ENCODE assay signal across 8 mouse cellular contexts in the genomic region with DNA sequence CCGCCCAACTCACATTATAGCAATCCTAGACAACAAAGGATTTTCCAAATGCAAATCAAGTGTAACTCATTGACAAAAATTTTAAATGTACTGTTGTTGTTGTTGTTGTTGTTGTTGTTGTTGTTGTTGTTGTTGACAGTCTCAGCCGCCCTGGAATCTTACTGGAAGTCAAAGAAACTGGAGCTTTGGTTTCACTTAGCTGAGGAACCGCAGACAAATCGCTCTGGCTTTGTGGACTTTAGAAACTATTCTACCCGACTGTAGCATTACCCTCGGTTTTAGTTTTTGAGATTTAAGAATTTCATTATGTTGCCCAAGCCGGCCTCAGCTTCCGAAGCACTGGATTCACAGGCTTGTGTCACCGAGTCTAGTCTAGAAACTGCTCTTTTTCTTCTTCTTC. TPM values are rescaled to one million over a fixed set of nuclear protein-coding genes. Genes with fewer than 3 reads are reported as not detected.
DNase-seq lines count a peak whose midpoint lies in the region; ATAC-seq and TF ChIP-seq lines count a peak whose summit lies in the region.

No protein-coding gene starts in this region.

- WGBS in lung, adult 2 months = 4% methylated on average over 9 of the region's 9 CpGs
- WGBS in embryonic facial prominence, embryonic 10.5 days = 1% methylated on average over 9 of the region's 9 CpGs
- under 1% methylated on average over 9 of the region's 9 CpGs for WGBS in midbrain, postnatal 0 days

- H3K36me3 ChIP-seq in embryonic facial prominence, embryonic 10.5 days (replicated peaks) = no peaks in the 10 kb centered on the region
- no peaks in the 10 kb centered on the region for H3K36me3 ChIP-seq in midbrain, postnatal 0 days (ENCODE audit: insufficient read depth, low read length)

- no peaks in the 10 kb centered on the region for H3K9me3 ChIP-seq in embryonic facial prominence, embryonic 10.5 days
- H3K9me3 ChIP-seq in midbrain, postnatal 0 days (ENCODE audit: low read length) = no peaks in the 10 kb centered on the region

- H3K27me3 ChIP-seq in embryonic facial prominence, embryonic 10.5 days (replicated peaks; ENCODE audit: low read depth, poor library complexity, severe bottlenecking) = peaks cover 14% of the 10 kb centered on the region; the same call in 1 of the 2 replicates
- no peaks in the 10 kb centered on the region for H3K27me3 ChIP-seq in midbrain, postnatal 0 days (ENCODE audit: insufficient read depth, low read length)

- ATAC-seq in inflammation-experienced regulatory T-cells, adult 6 months = peak; percentile 45
- no peak for ATAC-seq in midbrain, postnatal 0 days (ENCODE audit: low FRiP score)

- no peak for TF ChIP-seq CTCF in lung, adult 2 months (IDR thresholded peaks at IDR 0.05; ENCODE audit: insufficient read depth, low read length)
- no peak for TF ChIP-seq CTCF in midbrain, postnatal 0 days (IDR thresholded peaks at IDR 0.05)

- H3K27ac ChIP-seq in embryonic facial prominence, embryonic 10.5 days (replicated peaks) = peak overlapping the region; percentile 85
- H3K27ac ChIP-seq in midbrain, postnatal 0 days (ENCODE audit: low read depth, low read length) = peak overlapping the region; percentile 34; the same call in 1 of the 2 replicates

- DNase-seq in lung, adult 2 months = no peak
- no peak for DNase-seq in lung, postnatal 14 days
- DNase-seq in embryonic facial prominence, embryonic 10.5 days (ENCODE audit: low spot score) = no peak
- DNase-seq in midbrain, postnatal 0 days (ENCODE audit: low spot score) = peak; percentile 35
- DNase-seq in spleen, postnatal 14 days (ENCODE audit: low spot score in 2 of 2) = no peak
- no peak for DNase-seq in ovary, adult 18-20 months (ENCODE audit: low spot score)
- DNase-seq in adipocyte (ENCODE audit: low spot score) = no peak

- H3K4me3 ChIP-seq in lung, adult 2 months (replicated peaks; ENCODE audit: extremely low read depth, low read depth, low read length) = peak overlapping the region; percentile 73
- H3K4me3 ChIP-seq in embryonic facial prominence, embryonic 10.5 days = peak overlapping the region; percentile 77
- H3K4me3 ChIP-seq in midbrain, postnatal 0 days (ENCODE audit: low read depth, low read length) = peak overlapping the region; percentile 77

- H3K9ac ChIP-seq in midbrain, postnatal 0 days (replicated peaks; ENCODE audit: low read length, poor library complexity, severe bottlenecking) = peak overlapping the region; percentile 64; the same call in 1 of the 2 replicates

- no peaks in the 10 kb centered on the region; the same call in 1 of the 2 replicates for H3K4me1 ChIP-seq in lung, adult 2 months (ENCODE audit: control insufficient read depth, insufficient read depth, low read length)
- H3K4me1 ChIP-seq in embryonic facial prominence, embryonic 10.5 days = peaks cover under 1% of the 10 kb centered on the region
- no peaks in the 10 kb centered on the region for H3K4me1 ChIP-seq in midbrain, postnatal 0 days (ENCODE audit: insufficient read depth, low read length)

- peak overlapping the region; percentile 70 for H3K4me2 ChIP-seq in midbrain, postnatal 0 days (ENCODE audit: low read depth, low read length, poor library complexity, severe bottlenecking)

- TF ChIP-seq POLR2A in lung, adult 2 months (IDR thresholded peaks at IDR 0.05; ENCODE audit: borderline replicate concordance, extremely low read depth, low read depth, low read length) = no peak

RNA-seq across cellular contexts. Expression of a gene that starts 11.8 kb away (rescaled TPM):
- polyA plus RNA-seq in lung, adult 2 months (2012; rRNA removed) = not detected in 2 replicates
- 0.12 and 0.16 TPM in 2 replicates for polyA plus RNA-seq in embryonic facial prominence, embryonic 10.5 days (2016; fragmentation: Nextera tagmentation; extraction: Ambion mirVana)
- not detected for polyA plus RNA-seq in inflammation-experienced regulatory T-cells, adult 6 months (2017; shearing (Covaris generic))
- 0.05 TPM in 1 of 2 replicates, not detected in the other for total RNA-seq in midbrain, postnatal 0 days (2014; rRNA removed)
- 0.04 and 0.07 TPM in 2 replicates for polyA plus RNA-seq in midbrain, postnatal 0 days (2015; fragmentation: Nextera tagmentation; extraction: Ambion mirVana)

RNA-seq across cellular contexts. Expression of a gene that starts 30.3 kb away (rescaled TPM):
- polyA plus RNA-seq in lung, adult 2 months (2012; rRNA removed) = 2.7 and 3.3 TPM in 2 replicates
- 15.0 and 15.6 TPM in 2 replicates for polyA plus RNA-seq in embryonic facial prominence, embryonic 10.5 days (2016; fragmentation: Nextera tagmentation; extraction: Ambion mirVana)
- polyA plus RNA-seq in inflammation-experienced regulatory T-cells, adult 6 months (2017; shearing (Covaris generic)) = 10 to 100 TPM; 11.3 to 13.4 (median 12.2) TPM
- 4.9 and 7.3 TPM in 2 replicates for total RNA-seq in midbrain, postnatal 0 days (2014; rRNA removed)
- 5.2 and 6.0 TPM in 2 replicates for polyA plus RNA-seq in midbrain, postnatal 0 days (2015; fragmentation: Nextera tagmentation; extraction: Ambion mirVana)

RNA-seq across cellular contexts. Expression of a gene that starts 34.7 kb away (rescaled TPM):
- polyA plus RNA-seq in lung, adult 2 months (2012; rRNA removed) = not detected in 2 replicates
- polyA plus RNA-seq in embryonic facial prominence, embryonic 10.5 days (2016; fragmentation: Nextera tagmentation; extraction: Ambion mirVana) = 0.99 and 1.2 TPM in 2 replicates
- polyA plus RNA-seq in inflammation-experienced regulatory T-cells, adult 6 months (2017; shearing (Covaris generic)) = not detected
- 0.16 TPM in 1 of 2 replicates, not detected in the other for total RNA-seq in midbrain, postnatal 0 days (2014; rRNA removed)
- polyA plus RNA-seq in midbrain, postnatal 0 days (2015; fragmentation: Nextera tagmentation; extraction: Ambion mirVana) = not detected in 2 replicates
